Mouse (Mus musculus) embryonic facial prominence, embryonic 12.5 days (tissue): ENCODE data around the gene Sp140. TPM values are rescaled to one million over a fixed set of nuclear protein-coding genes. Genes with fewer than 3 reads are reported as not detected.
"Not testable (repeated sequence)": the region's sequence is repeated elsewhere in the genome, so short reads cannot be mapped to it uniquely, and the experiment has no call there.

Experiments used
- ATAC-seq: fragments of 200-750 bp; cut with Nextera tagmentation; 2 replicates; pipeline ENCODE4 v1.8.0; 2017; ENCODE audit not compliant: insufficient number of reproducible peaks, insufficient read depth, low FRiP score, low TSS enrichment
- H3K27ac ChIP-seq: fragments of 300-500 bp; sonication (generic); 2 replicates; pipeline ENCODE4 v1.5.1; 2016; ENCODE audit warnings: mild to moderate bottlenecking
- H3K27me3 ChIP-seq: fragments of 300-500 bp; sonication (generic); 2 replicates; pipeline ENCODE4 v1.6.1; 2016; ENCODE audit warnings: mild to moderate bottlenecking, moderate library complexity
- H3K36me3 ChIP-seq: fragments of 300-500 bp; sonication (generic); 2 replicates; pipeline ENCODE4 v1.6.1; 2016; ENCODE audit warnings: mild to moderate bottlenecking
- H3K4me1 ChIP-seq: fragments of 300-500 bp; sonication (generic); 2 replicates; pipeline ENCODE4 v1.6.1; 2016
- H3K4me2 ChIP-seq: fragments of 300-500 bp; sonication (generic); replicated peaks from 2 replicates; pipeline ENCODE4 v1.6.1; 2016; ENCODE audit warnings: mild to moderate bottlenecking, moderate library complexity
- H3K4me3 ChIP-seq: fragments of 300-500 bp; sonication (generic); 2 replicates; pipeline ENCODE4 v1.5.1; 2016; ENCODE audit warnings: mild to moderate bottlenecking
- H3K9ac ChIP-seq: fragments of 300-500 bp; sonication (generic); 2 replicates; pipeline ENCODE4 v1.6.1; 2016; ENCODE audit warnings: mild to moderate bottlenecking, moderate library complexity
- H3K9me3 ChIP-seq: fragments of 300-500 bp; sonication (generic); 2 replicates; pipeline ENCODE4 v1.6.1; 2016; ENCODE audit warnings: mild to moderate bottlenecking, moderate library complexity
- WGBS: fragments of 180-500 bp; shearing (Covaris S2); methylation state at CpG from one replicate; pipeline ENCODE4 v1.1.7; 2016; 5-methylcytosine and 5-hydroxymethylcytosine counted together
- polyA plus RNA-seq: library from polyadenylated mRNA; unstranded; fragments of >200 nt; fragmentation: Nextera tagmentation; extraction: Ambion mirVana; gene quantifications from 2 replicates; pipeline ENCODE4 v1.2.1, GENCODE M21; 2016

The Sp140 gene
- polyA plus RNA-seq = 1.1 and 1.2 TPM in 2 replicates

GRCm38 (mm10) chr1:85600078-85600477 lies at the start of gene Sp140:
TSS of gene Sp140 (plus strand) at chr1:85600378.
- not testable (repeated sequence) for H3K4me3 ChIP-seq, H3K27ac ChIP-seq, H3K4me1 ChIP-seq, H3K9me3 ChIP-seq, H3K27me3 ChIP-seq, H3K4me2 ChIP-seq, ATAC-seq, H3K9ac ChIP-seq, H3K36me3 ChIP-seq
- 44% methylated on average over 1 of the region's 5 CpGs for WGBS

GRCm38 (mm10) chr1:85555261-85555660 lies 44.9 kb upstream of the Sp140 start:
- H3K36me3 ChIP-seq, H3K27me3 ChIP-seq, H3K4me3 ChIP-seq, H3K9ac ChIP-seq, ATAC-seq, H3K4me1 ChIP-seq, H3K4me2 ChIP-seq, H3K27ac ChIP-seq, H3K9me3 ChIP-seq: not testable (repeated sequence)
- 78% methylated on average over 4 of the region's 4 CpGs for WGBS

- not testable (repeated sequence) for H3K4me2 ChIP-seq, ATAC-seq, H3K9ac ChIP-seq, H3K27ac ChIP-seq, H3K9me3 ChIP-seq, H3K4me1 ChIP-seq, H3K27me3 ChIP-seq, H3K36me3 ChIP-seq, H3K4me3 ChIP-seq
- WGBS = 71% methylated on average over 4 of the region's 4 CpGs
Measured at GRCm38 (mm10) chr1:85573554-85573953, 26.6 kb upstream of the Sp140 start.

GRCm38 (mm10) chr1:85575376-85575775 lies 24.8 kb upstream of the Sp140 start, which contains the start of gene G530012D18Rik:
TSS of gene G530012D18Rik (plus strand) at chr1:85575676.
- not testable (repeated sequence) for H3K9ac ChIP-seq, H3K4me3 ChIP-seq, H3K4me1 ChIP-seq, H3K36me3 ChIP-seq, H3K9me3 ChIP-seq, H3K4me2 ChIP-seq, H3K27ac ChIP-seq, H3K27me3 ChIP-seq, ATAC-seq
- 73% methylated on average over 2 of the region's 3 CpGs for WGBS

GRCm38 (mm10) chr1:85578372-85579010 lies 21.7 kb upstream of the Sp140 start:
- not testable (repeated sequence) for ATAC-seq, H3K4me1 ChIP-seq, H3K36me3 ChIP-seq, H3K27me3 ChIP-seq, H3K9me3 ChIP-seq, H3K9ac ChIP-seq, H3K4me3 ChIP-seq, H3K27ac ChIP-seq, H3K4me2 ChIP-seq
- 63% methylated on average over 3 of the region's 3 CpGs for WGBS

- H3K36me3 ChIP-seq, H3K4me1 ChIP-seq, H3K4me3 ChIP-seq, H3K27me3 ChIP-seq, H3K27ac ChIP-seq, H3K9ac ChIP-seq, H3K9me3 ChIP-seq, ATAC-seq, H3K4me2 ChIP-seq: not testable (repeated sequence)
- WGBS = 62% methylated on average over 6 of the region's 7 CpGs
Measured at GRCm38 (mm10) chr1:85579199-85580147, 20.7 kb upstream of the Sp140 start.

GRCm38 (mm10) chr1:85580148-85580534 lies 20.0 kb upstream of the Sp140 start:
- ATAC-seq = 0 out of 2 replicates have a peak, but pooled peaks have one; percentile 15
- not testable (repeated sequence) for H3K27me3 ChIP-seq, H3K9me3 ChIP-seq, H3K36me3 ChIP-seq, H3K4me1 ChIP-seq, H3K4me2 ChIP-seq, H3K4me3 ChIP-seq, H3K27ac ChIP-seq, H3K9ac ChIP-seq
- WGBS = 73% methylated on average over 3 of the region's 4 CpGs

- not testable (repeated sequence) for H3K9ac ChIP-seq, H3K27ac ChIP-seq, H3K27me3 ChIP-seq, ATAC-seq, H3K4me3 ChIP-seq, H3K4me2 ChIP-seq, H3K36me3 ChIP-seq, H3K9me3 ChIP-seq, H3K4me1 ChIP-seq
- WGBS = 66% methylated on average over 3 of the region's 3 CpGs
Measured at GRCm38 (mm10) chr1:85580578-85580977, 19.6 kb upstream of the Sp140 start.

- not testable (repeated sequence) for H3K4me1 ChIP-seq, H3K27me3 ChIP-seq, H3K36me3 ChIP-seq, H3K9ac ChIP-seq, H3K27ac ChIP-seq, H3K4me2 ChIP-seq, H3K4me3 ChIP-seq, H3K9me3 ChIP-seq, ATAC-seq
- 31% methylated on average over 5 of the region's 5 CpGs for WGBS
Measured at GRCm38 (mm10) chr1:85581518-85581917, 18.7 kb upstream of the Sp140 start.

GRCm38 (mm10) chr1:85588697-85589096 lies 11.5 kb upstream of the Sp140 start:
- not testable (repeated sequence) for H3K4me2 ChIP-seq, H3K9ac ChIP-seq, H3K36me3 ChIP-seq, H3K27ac ChIP-seq, H3K9me3 ChIP-seq, ATAC-seq, H3K27me3 ChIP-seq, H3K4me1 ChIP-seq, H3K4me3 ChIP-seq
- WGBS = 79% methylated on average over 1 of the region's 2 CpGs

GRCm38 (mm10) chr1:85592526-85592925 lies 7.7 kb upstream of the Sp140 start:
- not testable (repeated sequence) for H3K4me1 ChIP-seq, H3K36me3 ChIP-seq, H3K9me3 ChIP-seq, H3K27me3 ChIP-seq, H3K4me3 ChIP-seq, ATAC-seq, H3K4me2 ChIP-seq, H3K27ac ChIP-seq, H3K9ac ChIP-seq
- 86% methylated on average over 8 of the region's 8 CpGs for WGBS
